Mouse (Mus musculus): ENCODE results near the gene Ppfia1.

The Ppfia1 gene

DNA sequence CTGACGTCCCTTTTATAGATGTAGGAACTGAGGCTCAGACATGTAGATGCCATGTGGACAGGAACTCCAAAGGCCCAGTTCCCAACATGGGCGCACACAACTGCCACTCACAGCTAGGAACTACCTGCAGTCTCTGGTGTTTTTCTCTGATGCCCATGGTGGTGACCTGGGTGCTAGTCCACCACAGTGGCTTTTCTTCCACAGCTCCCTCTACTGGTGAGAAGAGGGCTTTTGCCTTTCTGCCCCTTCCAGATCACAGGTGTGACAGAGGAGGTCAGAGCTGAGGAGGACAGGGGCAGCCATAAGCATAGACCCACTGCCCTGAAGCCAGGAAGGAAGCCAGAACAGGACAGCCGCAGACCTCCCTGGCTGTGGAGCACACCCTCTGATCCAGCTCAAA, 126.1 kb downstream of the Ppfia1 start:
- no peak for DNase-seq (ENCODE audit: low spot score in 2 of 2)

Measured in frontal cortex, postnatal 14 days (tissue).